Mouse (Mus musculus): ENCODE measurements around the gene Adamts3.

The Adamts3 gene

DNA sequence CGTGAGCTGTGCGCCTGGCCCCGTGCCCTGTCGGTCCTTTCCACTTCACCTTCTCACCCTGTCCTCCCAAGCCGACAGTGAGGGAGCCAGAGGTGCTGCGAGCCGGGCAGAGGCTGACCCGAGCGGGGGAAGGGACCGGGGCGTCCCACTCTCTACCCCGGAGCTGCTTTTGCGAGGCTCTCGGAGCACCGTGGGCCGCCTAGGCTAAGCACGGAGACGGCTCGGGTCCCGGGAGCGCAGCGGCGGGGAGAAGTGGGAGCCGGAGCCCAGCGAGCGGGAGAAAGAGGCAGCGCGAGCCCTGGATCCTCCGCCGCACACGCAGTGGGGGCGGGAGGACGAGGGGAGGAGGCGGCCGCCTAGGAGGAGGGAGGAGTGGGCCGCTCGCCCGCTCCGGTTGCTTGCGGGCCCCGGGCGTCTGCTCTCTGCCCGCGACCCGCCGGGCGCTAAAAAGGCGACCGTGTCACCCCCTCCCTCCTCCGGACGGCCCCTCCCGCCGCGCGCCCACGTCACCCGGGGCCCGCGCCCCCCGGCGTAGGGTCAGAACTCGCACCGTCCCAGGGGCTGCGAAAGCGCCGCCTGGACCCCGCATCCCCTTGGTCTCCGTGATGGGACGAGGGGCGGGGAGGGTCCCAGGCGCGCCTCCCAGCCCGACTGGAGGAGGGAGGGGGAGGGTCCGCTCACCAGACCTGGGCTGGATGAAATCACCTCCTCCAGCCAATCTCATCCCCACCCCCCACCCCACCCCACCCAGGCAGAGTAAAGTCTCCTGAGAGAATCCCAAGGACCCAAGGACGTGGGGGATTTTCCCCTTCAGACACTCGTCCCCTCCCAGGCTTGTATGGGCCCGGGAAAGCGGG lies at the start of gene Adamts3:
Adamts3 (minus strand) TSS at position 284 of the 857 bp plus-strand sequence.
- peak; percentile 66 to 74 for DNase-seq

DNA sequence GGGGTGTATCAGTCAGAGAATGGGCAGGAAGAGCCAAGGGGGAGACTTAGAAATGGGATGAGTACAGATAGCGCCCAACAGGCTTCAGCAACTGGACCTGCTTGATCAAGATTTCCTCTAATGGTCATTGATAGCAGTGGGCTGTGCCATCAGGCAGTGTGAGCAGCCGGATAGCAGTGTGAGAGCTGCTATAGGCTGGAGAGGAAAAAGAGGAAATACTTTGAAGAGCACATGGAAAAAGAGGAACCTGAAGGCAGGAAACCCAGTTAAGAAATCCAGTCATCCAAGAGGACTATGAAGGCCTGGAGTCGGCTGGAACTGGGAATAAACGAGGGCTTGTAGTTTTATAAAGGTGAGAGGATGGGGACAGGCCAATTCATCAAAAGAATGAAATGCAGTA lies 48.4 kb upstream of the Adamts3 start:
- DNase-seq, result no peak

DNA sequence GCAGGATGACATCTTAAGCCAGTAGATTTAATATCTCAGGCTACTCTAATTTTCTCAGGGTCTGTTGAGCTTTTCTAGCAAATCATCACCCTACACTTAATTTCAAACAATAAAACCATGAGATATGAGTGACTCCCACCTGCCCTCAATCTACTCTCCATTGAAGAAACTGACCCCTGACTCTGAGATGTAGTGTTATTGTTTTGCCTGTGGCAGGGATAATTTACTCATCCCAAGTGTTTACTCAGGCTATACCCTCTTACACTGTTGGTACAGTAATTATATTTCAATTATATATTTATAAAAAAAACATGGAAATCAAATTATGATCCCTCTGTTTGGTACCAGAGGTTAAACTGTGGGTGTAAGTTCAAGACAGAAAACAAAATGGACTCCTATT lies 29.2 kb upstream of the Adamts3 start:
- no peak for DNase-seq

DNA sequence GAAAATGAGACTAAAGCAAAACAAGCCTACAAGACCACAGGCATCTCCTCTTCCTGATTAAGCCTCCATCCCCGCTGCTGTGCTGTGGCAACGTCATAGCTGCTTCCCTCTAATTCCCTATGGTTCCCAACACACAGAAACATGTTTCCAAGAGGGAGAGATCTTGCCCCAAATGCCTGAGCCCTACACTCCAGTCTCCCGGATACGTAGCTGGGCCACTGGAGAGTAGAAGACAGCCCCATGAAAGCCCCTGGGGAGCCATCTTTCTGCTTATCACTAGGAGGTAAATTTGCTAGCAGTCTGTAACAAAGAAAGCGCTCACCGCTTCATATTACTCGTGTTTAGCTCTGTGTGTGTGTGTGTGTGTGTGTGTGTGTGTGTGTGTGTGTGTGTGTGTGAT lies 28.8 kb upstream of the Adamts3 start:
- peak in 1 of 2 experiments; percentile 3 for DNase-seq

DNA sequence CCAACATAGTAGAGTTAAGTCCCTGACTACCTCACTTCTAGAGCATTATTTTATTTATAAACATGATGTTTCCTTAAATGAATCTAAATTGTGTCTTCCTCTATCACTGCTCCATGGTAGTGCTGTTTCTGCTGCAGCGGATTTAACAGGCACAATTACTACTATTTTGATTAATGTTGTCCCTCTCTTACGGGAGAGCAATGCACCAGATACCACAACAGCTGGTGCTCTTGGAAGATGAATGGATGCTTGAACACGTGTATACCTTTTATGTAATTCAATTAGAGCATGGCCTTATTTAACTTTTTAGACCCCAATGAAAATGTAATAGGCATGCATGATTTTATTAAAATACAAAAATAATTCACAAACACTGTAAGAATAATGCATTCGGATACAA lies 28.4 kb upstream of the Adamts3 start:
- no peak for DNase-seq

DNA sequence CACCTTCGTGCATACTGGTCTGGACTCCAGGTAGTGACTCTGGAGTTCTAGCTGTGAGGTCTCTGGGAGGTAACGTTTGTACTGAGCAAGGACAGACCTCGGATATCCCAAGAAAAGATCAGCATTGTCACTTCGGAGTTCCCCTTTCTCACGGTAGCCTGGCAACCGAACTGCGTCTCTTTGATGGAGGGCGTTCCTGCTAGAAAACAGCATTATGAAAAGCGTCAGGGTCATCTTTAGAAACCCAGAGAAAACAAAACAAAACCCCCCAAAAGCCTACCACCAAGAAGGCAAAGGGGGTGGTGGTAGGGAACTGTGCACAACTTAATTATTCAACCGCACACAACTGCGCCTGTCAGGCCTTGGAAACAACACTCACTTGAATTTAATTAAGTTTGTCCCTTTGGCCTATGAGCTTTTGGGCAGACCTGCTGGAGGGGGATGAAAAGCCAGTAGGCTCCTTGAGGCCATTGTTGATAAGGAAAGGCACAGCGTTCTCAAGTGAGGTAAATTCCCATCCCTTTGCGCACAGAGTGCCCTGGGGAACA lies 23.8 kb upstream of the Adamts3 start:
- DNase-seq, result no peak

DNA sequence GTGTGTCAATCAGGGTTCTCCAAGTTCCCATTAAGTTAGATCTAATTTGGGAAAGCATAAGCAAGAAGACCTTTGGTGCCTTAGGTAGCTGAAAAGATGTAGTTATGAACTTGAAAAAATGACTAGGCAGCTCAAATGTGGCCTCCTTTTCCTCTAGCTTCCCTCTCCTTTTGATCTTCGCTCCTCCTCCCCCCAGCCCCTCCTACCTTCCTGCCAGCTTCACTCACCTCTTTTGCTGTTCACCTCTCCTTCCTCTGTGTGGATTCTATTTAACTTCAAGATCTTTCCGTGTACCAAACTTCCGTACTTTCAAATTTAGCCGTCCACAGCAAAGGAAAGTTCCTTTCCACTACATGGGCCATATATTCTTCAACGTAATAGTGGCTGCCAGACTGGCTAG lies 17.9 kb upstream of the Adamts3 start:
- no peak for DNase-seq

GRCm38 (mm10) chr5:89897495-89897894 lies 14.4 kb upstream of the Adamts3 start:
- peak; percentile 89 to 91 for DNase-seq

GRCm38 (mm10) chr5:89895520-89895919 lies 12.4 kb upstream of the Adamts3 start:
- no peak for DNase-seq

GRCm38 (mm10) chr5:89884991-89885390 lies 1.9 kb upstream of the Adamts3 start:
- DNase-seq, result no peak

GRCm38 (mm10) chr5:89883908-89884204 lies 722 bp upstream of the Adamts3 start:
- DNase-seq, result no peak

DNA sequence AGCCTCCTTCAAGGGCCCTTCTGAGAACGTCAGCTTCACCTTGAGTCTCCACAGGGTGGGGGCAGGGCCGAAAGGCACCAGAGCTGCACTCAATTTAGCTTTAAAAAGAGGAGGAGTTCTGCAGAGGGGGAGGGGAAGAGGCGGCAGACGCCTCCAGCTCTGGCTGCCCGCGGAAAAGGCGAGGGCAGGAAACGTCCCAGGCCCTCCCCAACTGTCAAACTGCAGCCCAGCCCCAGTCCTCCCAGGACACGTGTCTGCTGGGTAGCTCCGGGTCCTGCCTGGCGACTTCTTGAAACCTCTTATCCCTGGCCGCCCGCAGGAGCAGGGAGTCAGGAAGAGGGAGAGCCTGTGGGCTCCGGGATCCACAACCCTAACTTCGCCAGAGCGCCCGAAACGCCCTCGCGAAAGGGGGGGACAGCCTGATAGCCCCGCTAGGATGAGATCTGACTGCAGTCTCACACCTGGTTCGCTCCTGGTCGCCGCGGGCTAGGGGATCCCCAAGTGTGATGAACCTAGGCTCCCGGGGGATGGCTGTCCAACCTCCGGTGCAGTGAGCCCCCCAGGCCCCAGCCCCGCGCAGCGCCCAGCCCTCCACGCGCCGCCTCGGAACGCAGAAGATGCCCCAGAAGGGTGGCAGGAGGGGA lies 921 bp downstream of the Adamts3 start:
- peak; percentile 43 to 56 for DNase-seq

GRCm38 (mm10) chr5:89881425-89881824 lies 1.7 kb downstream of the Adamts3 start:
- no peak for DNase-seq

DNA sequence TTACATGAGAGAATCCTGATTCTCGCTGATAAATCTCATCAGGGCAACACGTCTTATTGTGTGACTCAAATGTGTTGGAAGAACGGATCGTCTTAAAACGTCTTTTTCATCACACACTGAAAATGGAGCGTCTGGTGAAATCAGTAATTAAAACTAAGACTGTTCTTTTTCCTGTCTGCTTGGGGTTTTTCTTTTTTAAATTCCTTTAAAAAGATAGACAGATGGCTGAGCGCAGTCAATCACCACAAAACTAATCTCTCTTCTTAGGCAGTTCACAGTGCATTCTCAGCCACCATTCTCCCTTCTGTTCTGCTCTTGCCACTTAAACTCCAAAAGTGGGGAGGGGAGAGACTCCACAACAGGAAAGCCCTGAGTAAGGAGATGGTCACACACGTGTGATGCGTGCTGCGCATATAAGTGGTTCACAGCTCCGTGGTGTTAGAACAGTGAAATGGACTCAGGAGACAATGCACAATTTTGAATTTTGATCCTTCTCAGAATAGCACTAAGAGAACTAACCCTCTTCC lies 4.2 kb downstream of the Adamts3 start:
- DNase-seq, result no peak

GRCm38 (mm10) chr5:89872661-89873060 lies 10.5 kb downstream of the Adamts3 start:
- DNase-seq, result no peak

- DNase-seq, result no peak
Measured at GRCm38 (mm10) chr5:89859603-89860002, 23.5 kb downstream of the Adamts3 start.

DNA sequence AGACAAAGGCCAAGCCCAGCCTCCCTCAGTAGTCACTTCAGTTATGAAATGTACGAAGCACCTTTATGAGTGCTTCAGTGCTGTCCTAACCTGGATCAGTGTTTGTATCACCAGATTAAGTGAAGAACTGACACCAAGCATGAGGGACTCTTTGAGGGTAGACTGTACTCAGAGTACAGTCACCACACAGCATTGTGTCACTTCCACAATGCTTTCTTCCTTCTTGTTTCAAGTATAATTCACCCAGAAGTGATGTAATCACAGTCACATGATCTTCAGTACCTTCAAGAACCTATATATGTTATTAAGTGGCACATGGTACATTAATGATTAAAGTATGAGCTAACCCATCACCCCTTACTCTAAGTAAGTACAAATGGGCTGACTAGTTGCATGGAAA lies 24.3 kb downstream of the Adamts3 start:
- no peak for DNase-seq

DNA sequence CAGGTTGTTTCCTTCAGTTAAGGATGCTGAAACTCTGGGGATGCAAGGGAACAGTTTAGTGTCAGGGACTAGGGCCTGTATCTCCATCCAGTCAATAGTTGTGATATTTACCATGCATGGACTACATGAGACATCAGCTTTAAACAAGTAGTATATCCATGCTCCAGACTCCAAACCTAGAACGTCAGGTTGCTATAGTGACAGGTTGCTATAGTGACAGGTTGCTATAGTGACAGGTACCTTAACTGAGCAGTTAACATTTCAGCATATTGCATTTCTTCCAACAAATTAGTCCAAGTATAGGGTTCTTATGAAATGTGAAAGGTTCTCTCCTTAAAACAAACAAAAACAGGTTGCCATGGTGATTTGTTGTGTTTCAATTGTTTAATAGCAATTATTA lies 36.6 kb downstream of the Adamts3 start:
- no peak for DNase-seq

DNA sequence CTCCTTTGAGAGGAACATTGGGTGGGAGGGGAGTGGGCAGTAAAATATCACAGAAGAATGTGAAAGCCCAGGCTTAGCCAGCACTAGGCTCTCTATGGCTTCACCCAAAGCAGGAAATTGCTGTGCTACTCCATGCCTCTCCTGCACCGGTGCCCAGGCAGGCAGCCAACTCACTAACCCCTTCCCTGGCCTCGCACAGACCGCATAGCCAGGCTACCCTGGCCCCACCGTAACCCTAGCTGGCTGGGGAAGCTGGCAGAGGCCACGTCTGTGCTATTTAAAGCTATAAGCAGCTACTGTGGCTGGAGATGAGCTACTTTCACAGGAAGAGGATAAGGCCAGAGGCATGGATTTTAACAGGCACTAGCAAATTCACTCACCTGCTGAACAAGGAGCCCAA lies 38.8 kb downstream of the Adamts3 start:
- peak; percentile 77 to 90 for DNase-seq

- no peak for DNase-seq
Measured at GRCm38 (mm10) chr5:89843478-89843877, 39.7 kb downstream of the Adamts3 start.

DNA sequence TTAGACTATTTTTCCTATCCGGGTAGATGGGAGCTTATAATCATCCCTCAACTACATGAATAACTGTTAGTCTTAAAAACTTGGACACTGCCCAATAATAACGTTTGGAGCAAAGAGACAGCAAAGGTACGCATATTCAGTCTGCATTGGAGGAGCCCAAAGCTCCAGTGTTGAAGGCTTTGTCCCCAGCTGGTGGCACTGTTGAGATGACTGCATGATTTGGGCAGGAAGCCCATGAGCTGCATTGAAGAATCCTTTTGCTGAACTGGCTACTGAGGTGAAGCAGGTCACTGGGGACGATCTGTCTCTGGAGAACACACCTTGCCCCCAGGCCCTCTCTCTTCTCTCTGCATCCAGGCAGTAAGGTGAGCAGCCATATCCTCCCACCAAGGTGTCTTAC lies 43.5 kb downstream of the Adamts3 start:
- peak; percentile 57 for DNase-seq

- DNase-seq, result no peak
Measured at GRCm38 (mm10) chr5:89821175-89821574, 62.0 kb downstream of the Adamts3 start.

- peak; percentile 73 to 75 for DNase-seq
Measured at GRCm38 (mm10) chr5:89819531-89819930, 63.6 kb downstream of the Adamts3 start.

- peak in 1 of 2 experiments; percentile 6 for DNase-seq
Measured at GRCm38 (mm10) chr5:89816610-89817009, 66.5 kb downstream of the Adamts3 start.
